Mouse (Mus musculus): Measurements from ENCODE around the gene Dgkq.

GRCm38 (mm10) chr5:108713096-108713495 lies 43.6 kb upstream of the Dgkq start:
- TF ChIP-seq CTCF (IDR thresholded peaks at IDR 0.05; ENCODE audit: low read depth) (no peak), EP300 (IDR thresholded peaks at IDR 0.05; ENCODE audit: low read depth) (no peak)
